Mouse (Mus musculus) myocyte (in vitro differentiated cells): ENCODE measurements at regions not wholly inside any gene's neighbourhood (a gene's known extent, or its start where the extent isn't known, plus 50 kb on each side); places are given as distances from the start of the nearest gene placed in this dataset.

Experiments used
- H3K27me3 ChIP-seq: one replicate; pipeline ENCODE4 v1.6.1; 2011; ENCODE audit not compliant: control insufficient read depth, insufficient read depth, insufficient read length
- H3K36me3 ChIP-seq: one replicate; pipeline ENCODE4 v1.6.1; 2011; ENCODE audit not compliant: control insufficient read depth, insufficient read depth
- H3K4me2 ChIP-seq: one replicate; pipeline ENCODE4 v1.6.1; 2011; ENCODE audit warnings: low read depth, control low read depth
- H3K4me3 ChIP-seq: one replicate; pipeline ENCODE4 v1.5.1; 2011; ENCODE audit warnings: mild to moderate bottlenecking, control low read depth, moderate library complexity
- H3K79me2 ChIP-seq: one replicate; pipeline ENCODE4 v1.6.1; 2011; ENCODE audit not compliant: control insufficient read depth, insufficient read depth
- H3ac ChIP-seq: one replicate; pipeline ENCODE4 v1.6.1; 2011; ENCODE audit not compliant: control insufficient read depth, insufficient read length
- CEBPB ChIP-seq: IDR thresholded peaks from 2 replicates; pipeline ENCODE4 v1.6.1; 2011; ENCODE audit warnings: mild to moderate bottlenecking, moderate library complexity; ENCODE audit not compliant: poor library complexity, insufficient read depth, severe bottlenecking
- E2F4 ChIP-seq: IDR thresholded peaks from one replicate; pipeline ENCODE4 v1.6.1; 2011; ENCODE audit warnings: mild to moderate bottlenecking, control low read depth, moderate library complexity; ENCODE audit not compliant: insufficient read depth
- MAX ChIP-seq: IDR thresholded peaks from one replicate; pipeline ENCODE4 v1.6.1; 2011; ENCODE audit warnings: low read depth, mild to moderate bottlenecking, control low read depth
- MYOD1 ChIP-seq, 3 experiments: IDR thresholded peaks; one replicate each; pipeline ENCODE4 v1.6.1; 2011; ENCODE audit warnings: control low read depth in 2 of 3, low read depth in 2 of 3, mild to moderate bottlenecking in 2 of 3, moderate library complexity in 1 of 3; ENCODE audit not compliant: insufficient read length in 2 of 3, control insufficient read depth in 1 of 3
- MYOG ChIP-seq, 3 experiments: IDR thresholded peaks; one replicate each; pipeline ENCODE4 v1.6.1; 2011; ENCODE audit warnings: control low read depth in 2 of 3, low read depth in 2 of 3, mild to moderate bottlenecking in 2 of 3; ENCODE audit not compliant: insufficient read length in 2 of 3, control insufficient read depth in 1 of 3, insufficient read depth in 1 of 3
- POLR2A ChIP-seq: IDR thresholded peaks from one replicate; pipeline ENCODE4 v1.6.1; 2011; ENCODE audit warnings: low read depth, mild to moderate bottlenecking, control low read depth, moderate library complexity; ENCODE audit not compliant: insufficient read length
- POLR2AphosphoS2 ChIP-seq: IDR thresholded peaks from one replicate; pipeline ENCODE4 v1.6.1; 2011; ENCODE audit warnings: low read depth, control low read depth; ENCODE audit not compliant: insufficient read length
- REST ChIP-seq: IDR thresholded peaks from one replicate; pipeline ENCODE4 v1.6.1; 2011; ENCODE audit warnings: mild to moderate bottlenecking, control low read depth, moderate library complexity; ENCODE audit not compliant: insufficient read depth, insufficient read length
- SRF ChIP-seq: IDR thresholded peaks from one replicate; pipeline ENCODE4 v1.6.1; 2011; ENCODE audit warnings: low read depth; ENCODE audit not compliant: control insufficient read depth, insufficient read length
- TCF12 ChIP-seq: IDR thresholded peaks from one replicate; pipeline ENCODE4 v1.6.1; 2011; ENCODE audit warnings: mild to moderate bottlenecking, control low read depth; ENCODE audit not compliant: poor library complexity, insufficient read depth, severe bottlenecking
- TCF3 ChIP-seq: IDR thresholded peaks from one replicate; pipeline ENCODE4 v1.6.1; 2011; ENCODE audit warnings: low read depth, control low read depth; ENCODE audit not compliant: insufficient read length
- USF1 ChIP-seq: IDR thresholded peaks from one replicate; pipeline ENCODE4 v1.6.1; 2011; ENCODE audit warnings: low read depth, mild to moderate bottlenecking, control low read depth, moderate library complexity

- Histone ChIP-seq H3K4me2 (no peak overlapping the region), H3ac (no peak overlapping the region), H3K79me2 (no peaks in the 10 kb centered on the region), H3K36me3 (no peaks in the 10 kb centered on the region), H3K27me3 (no peaks in the 10 kb centered on the region), H3K4me3 (no peak overlapping the region)
- TF ChIP-seq MYOD1 (IDR thresholded peaks at IDR 0.05; ENCODE audit: control insufficient read depth in 1 of 3, insufficient read length in 2 of 3, low read depth in 2 of 3) (no peak), POLR2A (no peak), MYOG (IDR thresholded peaks at IDR 0.05; ENCODE audit: control insufficient read depth in 1 of 3, insufficient read depth in 1 of 3, insufficient read length in 2 of 3, low read depth in 2 of 3) (no peak), MAX (no peak), USF1 (no peak), E2F4 (no peak), TCF12 (no peak), REST (no peak), TCF3 (no peak), SRF (no peak), CEBPB (no peak), POLR2AphosphoS2 (no peak)
Measured at GRCm38 (mm10) chr12:118784643-118785042, 61.5 kb upstream of the Sp8 start.

DNA sequence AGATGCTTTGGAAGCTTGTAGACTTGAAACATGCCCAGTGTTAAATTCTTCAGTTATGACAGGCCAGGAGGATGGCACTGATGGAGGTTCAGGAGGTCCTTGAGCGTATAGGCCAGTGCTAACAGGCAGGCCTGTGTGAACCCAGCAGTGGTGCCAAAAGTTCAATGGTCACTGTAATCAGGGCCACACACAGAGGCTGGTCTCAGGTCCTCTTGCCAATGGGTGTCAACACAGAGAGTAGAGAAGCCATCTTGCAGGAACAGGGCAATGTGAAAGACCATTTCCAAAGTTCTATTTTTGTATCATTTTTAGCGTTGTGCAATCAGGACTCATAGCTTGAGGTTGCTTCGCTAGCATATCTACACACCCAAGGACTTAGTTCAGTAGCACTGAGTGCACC, 64.2 kb upstream of the Sp8 start:
- no peaks in the 10 kb centered on the region for H3K27me3 ChIP-seq
- H3ac ChIP-seq: no peak overlapping the region
- no peaks in the 10 kb centered on the region for H3K79me2 ChIP-seq
- no peaks in the 10 kb centered on the region for H3K36me3 ChIP-seq
- no peak for TF ChIP-seq USF1
- TF ChIP-seq MAX: no peak
- no peak overlapping the region for H3K4me2 ChIP-seq
- no peak overlapping the region for H3K4me3 ChIP-seq

- Histone ChIP-seq H3K27me3 (no peaks in the 10 kb centered on the region), H3K36me3 (no peaks in the 10 kb centered on the region), H3ac (no peak overlapping the region), H3K4me2 (no peak overlapping the region), H3K79me2 (no peaks in the 10 kb centered on the region), H3K4me3 (no peak overlapping the region)
- no peak for TF ChIP-seq POLR2AphosphoS2
- TF ChIP-seq E2F4: no peak
- TF ChIP-seq MYOG (IDR thresholded peaks at IDR 0.05; ENCODE audit: control insufficient read depth in 1 of 3, insufficient read depth in 1 of 3, insufficient read length in 2 of 3, low read depth in 2 of 3): no peak
- TF ChIP-seq REST: no peak
- TF ChIP-seq TCF12: no peak
- no peak for TF ChIP-seq POLR2A
- no peak for TF ChIP-seq USF1
- TF ChIP-seq MYOD1 (IDR thresholded peaks at IDR 0.05; ENCODE audit: control insufficient read depth in 1 of 3, insufficient read length in 2 of 3, low read depth in 2 of 3): no peak
Measured at GRCm38 (mm10) chr12:118775463-118776064, 70.6 kb upstream of the Sp8 start.

GRCm38 (mm10) chr12:118772790-118773189, 73.3 kb upstream of the Sp8 start:
- Histone ChIP-seq H3K27me3 (no peaks in the 10 kb centered on the region), H3ac (no peak overlapping the region), H3K4me3 (no peak overlapping the region), H3K4me2 (no peak overlapping the region), H3K79me2 (no peaks in the 10 kb centered on the region), H3K36me3 (no peaks in the 10 kb centered on the region)
- TF ChIP-seq E2F4 (no peak), SRF (no peak), TCF3 (no peak), MAX (no peak), CEBPB (no peak), MYOD1 (IDR thresholded peaks at IDR 0.05; ENCODE audit: control insufficient read depth in 1 of 3, insufficient read length in 2 of 3, low read depth in 2 of 3) (no peak), TCF12 (no peak), POLR2A (no peak), POLR2AphosphoS2 (no peak), MYOG (IDR thresholded peaks at IDR 0.05; ENCODE audit: control insufficient read depth in 1 of 3, insufficient read depth in 1 of 3, insufficient read length in 2 of 3, low read depth in 2 of 3) (no peak), USF1 (no peak), REST (no peak)

DNA sequence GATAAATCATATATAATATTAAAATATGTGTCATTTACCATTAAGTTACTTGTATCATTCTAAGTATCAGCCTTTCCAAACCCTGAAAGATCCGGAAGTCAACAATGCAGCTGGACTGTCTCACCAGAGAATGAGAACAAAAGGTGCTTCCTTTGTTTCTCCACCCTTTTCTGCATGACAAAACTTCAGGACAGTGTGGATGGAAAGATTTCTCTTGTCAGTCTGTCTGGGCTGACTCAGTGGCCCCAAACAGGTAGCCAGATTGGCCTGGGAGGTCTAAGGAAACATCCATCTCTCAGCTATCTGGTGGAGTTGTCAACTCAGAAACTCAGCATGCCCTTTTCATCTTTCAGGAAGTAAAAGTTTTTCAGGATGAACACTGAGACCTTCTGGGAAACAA, 79.7 kb upstream of the Sp8 start:
- Histone ChIP-seq H3K4me2 (no peak overlapping the region), H3K36me3 (no peaks in the 10 kb centered on the region), H3K79me2 (no peaks in the 10 kb centered on the region), H3K27me3 (no peaks in the 10 kb centered on the region), H3K4me3 (no peak overlapping the region), H3ac (no peak overlapping the region)
- TF ChIP-seq MYOG (IDR thresholded peaks at IDR 0.05; ENCODE audit: control insufficient read depth in 1 of 3, insufficient read depth in 1 of 3, insufficient read length in 2 of 3, low read depth in 2 of 3): no peak

DNA sequence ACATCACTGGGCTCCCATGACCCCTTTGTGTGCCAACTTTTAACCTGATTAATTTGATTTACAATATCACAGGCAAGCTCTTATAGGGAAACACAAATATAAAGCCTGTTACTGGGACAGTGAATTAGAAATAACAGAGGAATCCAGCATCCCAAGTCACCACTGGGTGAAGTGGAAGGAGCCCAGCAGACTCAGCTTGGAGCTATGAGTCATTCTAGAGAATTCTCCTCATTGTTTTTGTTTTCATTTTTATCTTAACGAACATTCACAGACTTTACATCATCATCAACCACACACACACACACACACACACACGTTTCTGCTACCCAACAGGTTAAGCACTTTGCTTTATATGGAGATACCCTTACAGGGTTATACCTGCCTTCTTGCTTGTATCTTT, 92.1 kb upstream of the Sp8 start:
- H3K36me3 ChIP-seq: no peaks in the 10 kb centered on the region
- H3ac ChIP-seq: no peak overlapping the region
- H3K4me3 ChIP-seq: no peak overlapping the region
- H3K79me2 ChIP-seq: no peaks in the 10 kb centered on the region
- H3K4me2 ChIP-seq: no peak overlapping the region
- no peak for TF ChIP-seq SRF
- TF ChIP-seq CEBPB: no peak
- TF ChIP-seq TCF3: no peak
- TF ChIP-seq MYOG (IDR thresholded peaks at IDR 0.05; ENCODE audit: control insufficient read depth in 1 of 3, insufficient read depth in 1 of 3, insufficient read length in 2 of 3, low read depth in 2 of 3): no peak
- TF ChIP-seq REST: no peak
- no peak for TF ChIP-seq E2F4
- TF ChIP-seq USF1: no peak
- no peak for TF ChIP-seq MYOD1 (IDR thresholded peaks at IDR 0.05; ENCODE audit: control insufficient read depth in 1 of 3, insufficient read length in 2 of 3, low read depth in 2 of 3)
- no peak for TF ChIP-seq TCF12
- H3K27me3 ChIP-seq: no peaks in the 10 kb centered on the region
